Mouse (Mus musculus) retina, postnatal 7 days (tissue): Measurements from ENCODE around the gene Asb15.

Experiments
- DNase-seq: peaks from one replicate; pipeline ENCODE4 v3.0.0-alpha.2; 2012; ENCODE audit warnings: low read depth, low spot score

Asb15 gene

DNA sequence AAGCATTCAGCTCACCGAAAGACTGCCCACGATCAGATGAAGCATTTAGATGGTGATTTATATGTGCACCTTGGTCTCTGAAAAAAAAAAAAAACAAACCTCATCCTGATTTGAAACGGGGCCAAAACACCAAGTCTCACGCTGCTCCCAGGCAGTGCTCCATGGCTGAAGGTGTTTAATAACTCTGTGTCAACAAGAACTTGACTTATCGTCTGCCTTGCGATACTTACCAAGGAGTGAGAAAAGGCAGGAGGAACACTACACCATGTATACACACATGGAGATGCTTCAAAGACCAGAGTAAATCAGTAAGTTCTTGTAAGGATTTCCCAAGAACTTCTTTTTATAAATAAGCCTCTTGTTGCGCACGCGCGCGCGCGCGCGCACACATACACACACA is 79.6 kb downstream of the Asb15 start:
- DNase-seq = no peak

DNA sequence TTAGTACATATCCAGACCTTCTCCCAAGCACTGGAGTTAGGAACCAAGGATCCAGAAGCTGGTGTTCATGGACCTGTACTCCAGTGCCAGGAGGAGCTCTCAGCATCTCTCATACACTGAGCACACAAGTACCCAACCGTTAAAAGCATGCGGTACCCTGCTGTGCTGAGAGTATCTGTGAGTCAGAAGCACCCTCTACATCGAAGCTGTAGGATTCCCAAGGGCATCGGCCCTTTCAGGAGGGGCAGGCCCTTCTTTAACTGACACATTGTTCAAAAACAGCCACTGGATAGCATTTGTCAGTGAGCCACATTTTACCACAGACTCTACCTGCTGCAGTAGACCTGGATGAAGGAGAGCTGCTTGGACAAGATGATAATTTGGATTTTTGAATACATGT is 80.2 kb downstream of the Asb15 start:
- no peak for DNase-seq

- no peak for DNase-seq
Measured at GRCm38 (mm10) chr6:24608682-24609081, 80.7 kb downstream of the Asb15 start.

GRCm38 (mm10) chr6:24609531-24609930 is 81.6 kb downstream of the Asb15 start:
- no peak for DNase-seq

DNA sequence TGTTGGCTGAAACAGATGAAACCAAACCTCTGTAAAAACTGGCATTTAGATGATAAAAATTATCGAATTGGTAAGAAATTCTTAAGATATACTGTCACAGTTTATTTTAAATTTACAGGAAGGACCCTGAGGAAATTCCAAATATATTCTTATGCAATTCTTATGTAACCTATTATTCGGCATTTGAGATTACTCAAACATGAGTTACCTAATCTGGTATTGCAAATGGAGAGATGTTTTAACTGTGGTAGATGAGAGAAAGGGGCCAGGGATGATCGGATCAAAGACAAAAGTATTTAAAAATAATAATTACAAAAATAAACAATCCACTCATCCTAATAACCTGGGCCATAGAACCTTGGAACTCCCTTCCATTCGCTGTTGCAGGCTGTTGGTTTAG is 82.4 kb downstream of the Asb15 start:
- no peak for DNase-seq

DNA sequence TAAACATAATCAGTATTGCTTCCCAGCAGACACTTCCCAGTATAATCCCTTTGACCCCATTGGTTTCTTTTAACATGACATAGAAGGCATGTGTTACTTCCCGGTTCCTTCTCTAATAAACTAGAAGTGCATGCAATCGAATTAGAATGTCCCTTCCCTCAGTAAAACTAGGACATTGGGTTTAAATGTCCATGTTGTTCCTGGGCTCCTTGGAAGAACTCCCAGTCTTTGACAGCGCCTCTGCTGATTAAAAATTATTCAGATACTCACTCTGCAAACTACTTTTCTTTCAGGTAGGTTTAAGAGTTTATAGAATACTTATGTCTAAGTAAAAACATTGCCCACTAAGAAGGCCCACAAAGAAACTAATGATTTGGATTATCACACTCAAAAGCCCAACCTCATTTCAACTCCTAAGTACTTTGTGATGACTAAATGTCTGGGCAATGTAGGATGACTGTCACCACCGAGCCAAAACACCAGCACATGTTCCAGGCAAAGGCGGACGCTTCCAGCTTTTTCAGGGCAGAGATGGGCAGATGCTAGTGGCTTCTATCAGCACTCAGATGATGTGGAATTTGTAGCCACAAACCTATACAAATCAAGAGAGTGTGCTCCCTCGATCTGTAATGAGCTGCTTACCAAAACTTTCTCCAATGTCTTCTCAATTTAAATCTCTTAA is 84.3 kb downstream of the Asb15 start:
- no peak for DNase-seq

DNA sequence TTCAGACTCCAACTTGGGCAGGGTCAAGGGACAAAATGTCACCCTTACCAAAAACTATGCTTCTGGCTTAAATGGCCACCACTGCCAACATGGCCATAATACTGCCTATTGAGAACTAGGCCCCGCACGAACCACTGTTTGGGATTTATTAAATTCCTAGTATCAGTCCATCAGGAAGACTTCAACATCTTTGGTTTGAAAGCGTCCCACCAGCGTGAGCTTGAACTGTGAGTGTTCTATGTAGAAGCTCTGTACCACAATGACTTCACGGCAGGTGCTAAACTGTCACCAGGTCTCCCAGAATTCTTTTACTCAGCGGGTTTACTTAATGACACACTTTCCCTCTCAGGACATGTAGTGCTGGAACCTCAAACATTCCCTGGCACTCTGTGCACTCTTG is 85.4 kb downstream of the Asb15 start:
- DNase-seq = no peak

GRCm38 (mm10) chr6:24613918-24614317 is 86.0 kb downstream of the Asb15 start:
- no peak for DNase-seq

DNA sequence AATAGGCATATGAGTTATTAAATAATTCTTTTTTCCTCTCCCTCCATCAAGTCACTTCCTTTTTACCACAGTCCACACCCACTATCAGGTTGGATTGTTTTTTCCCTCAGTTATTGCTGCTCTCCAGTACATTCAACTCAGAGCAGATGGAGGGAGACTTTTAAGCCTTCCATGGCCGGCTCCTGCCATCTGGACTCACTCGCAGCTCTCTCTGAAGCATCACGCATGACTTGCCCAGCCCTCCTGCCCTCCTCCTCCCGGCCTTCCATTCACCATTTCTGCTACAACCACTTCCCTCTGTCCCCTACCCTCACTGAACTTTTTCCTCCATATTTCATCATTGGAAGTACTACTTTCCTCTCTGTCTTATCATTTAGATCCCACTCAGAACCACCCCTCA is 88.8 kb downstream of the Asb15 start:
- DNase-seq = no peak

- no peak for DNase-seq
Measured at GRCm38 (mm10) chr6:24619285-24620045, 91.5 kb downstream of the Asb15 start.

DNA sequence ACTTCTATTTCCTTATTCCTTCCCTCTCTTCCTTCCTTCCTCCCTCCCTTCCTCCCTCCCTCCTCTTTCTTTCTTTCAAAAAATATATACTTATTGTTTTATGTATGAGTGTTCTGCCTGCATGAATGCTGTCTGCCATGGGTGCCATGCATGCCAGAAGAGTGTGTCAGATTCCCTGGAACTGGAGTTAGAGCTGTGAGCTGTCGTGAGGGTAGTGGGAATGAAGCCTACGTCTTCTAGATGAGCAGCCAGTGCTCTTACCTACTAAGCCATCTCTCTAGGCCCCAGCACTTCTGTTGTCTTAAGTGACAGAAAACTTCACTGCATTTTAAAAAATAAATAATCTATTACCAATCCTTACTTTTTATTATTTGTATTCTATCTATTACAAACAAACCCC is 93.0 kb downstream of the Asb15 start:
- no peak for DNase-seq

DNA sequence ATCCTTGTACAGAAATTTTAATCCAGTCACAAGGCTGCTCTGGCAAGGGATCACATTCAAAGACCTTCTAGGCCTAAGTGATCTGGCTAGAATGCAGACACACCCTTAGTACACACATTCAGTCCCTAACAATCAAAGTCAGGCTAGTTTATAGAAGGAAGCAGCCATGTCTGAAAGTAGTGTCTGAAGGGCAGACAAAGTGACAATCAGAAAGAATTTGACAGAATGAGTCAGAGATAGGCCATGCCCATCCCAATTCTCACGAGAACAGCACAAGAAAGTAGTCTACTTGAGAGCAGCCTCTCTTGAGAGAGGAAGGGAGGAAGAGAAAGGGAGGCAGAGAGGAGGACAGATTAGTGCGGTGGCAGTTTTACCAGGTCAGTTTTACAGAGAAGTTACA is 94.2 kb downstream of the Asb15 start:
- no peak for DNase-seq
